Mouse (Mus musculus) granulocyte monocyte progenitor cell, adult 5-6 weeks (primary cell): ENCODE data around the gene Smim23. TPM values are rescaled to one million over a fixed set of nuclear protein-coding genes. Genes with fewer than 3 reads are reported as not detected.

Experiments
- ATAC-seq: replicated peaks from 2 replicates; pipeline ENCODE4 v1.8.0; 2016; ENCODE audit warnings: mild to moderate bottlenecking, moderate TSS enrichment, inconsistent platforms; ENCODE audit not compliant: poor library complexity, severe bottlenecking
- total RNA-seq, 2 experiments: library from RNA; stranded (forward) in 1 of 2; stranded (reverse) in 1 of 2; fragments of 200-712, 200-1000 nt in 1 of 2; fragments of >200 nt in 1 of 2; fragmentation: Nextera tagmentation in 1 of 2; gene quantifications; 2 replicates each; pipeline ENCODE4 v1.2.3; 2014 to 2017

Smim23 gene
- total RNA-seq (2014; fragmentation: Nextera tagmentation): not detected in 2 replicates
- total RNA-seq (2017): not detected in 2 replicates

DNA sequence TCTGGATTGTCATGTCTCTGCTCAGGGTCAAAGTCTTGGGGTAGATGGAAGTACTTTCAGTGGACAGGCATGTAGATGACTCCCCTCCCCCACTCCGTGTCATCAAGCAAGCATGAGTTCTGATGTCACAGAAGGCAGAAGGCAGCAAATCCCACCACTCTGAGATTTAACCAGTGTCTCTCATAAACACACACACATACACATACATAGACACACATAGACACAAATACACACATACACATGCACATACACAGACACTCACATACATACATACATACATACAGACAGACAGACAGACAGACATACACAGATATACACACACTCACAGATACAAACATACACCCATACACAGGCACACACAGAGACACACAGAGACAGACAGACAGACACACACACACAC is at the start of gene Smim23:
TSS of gene Smim23 (minus strand) at position 101 of the 400 bp plus-strand sequence.
- no peak for ATAC-seq

DNA sequence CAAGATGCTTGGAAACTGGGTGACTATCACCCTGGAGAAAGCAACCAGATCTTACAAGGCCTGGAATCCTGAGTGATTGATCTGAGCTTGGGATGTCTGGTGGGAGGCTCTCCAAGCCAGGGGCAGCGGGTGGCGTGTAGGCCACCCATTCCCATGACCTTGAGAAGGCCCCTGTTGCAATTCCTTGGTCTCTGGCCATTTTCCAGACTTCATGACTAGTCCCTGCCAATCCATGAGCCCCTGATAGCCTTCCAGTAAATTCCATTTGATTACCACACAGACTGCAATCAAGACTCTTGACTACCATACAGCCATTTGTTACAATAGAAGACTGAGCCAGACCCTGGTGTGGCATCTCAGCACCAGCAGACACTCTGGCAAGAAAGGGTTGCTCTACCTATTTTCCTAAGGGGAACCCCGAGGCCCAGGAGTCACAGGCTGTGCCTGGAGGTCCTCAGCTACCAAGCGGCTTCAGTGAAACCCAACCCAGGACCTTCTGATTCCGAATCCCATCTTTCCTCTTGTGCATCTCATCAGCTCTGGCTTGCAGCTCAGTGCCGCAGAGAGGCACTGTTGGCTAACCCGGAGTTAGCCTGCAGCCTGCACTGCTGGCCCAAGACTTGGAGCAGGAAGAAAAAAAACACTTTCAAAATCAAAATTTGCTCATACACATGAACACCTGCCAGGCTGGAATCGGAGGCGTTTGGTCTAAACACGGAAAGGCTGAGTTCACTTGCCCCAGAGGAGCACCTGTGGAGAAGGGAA is 44.4 kb upstream of the Smim23 start:
- ATAC-seq: no peak

DNA sequence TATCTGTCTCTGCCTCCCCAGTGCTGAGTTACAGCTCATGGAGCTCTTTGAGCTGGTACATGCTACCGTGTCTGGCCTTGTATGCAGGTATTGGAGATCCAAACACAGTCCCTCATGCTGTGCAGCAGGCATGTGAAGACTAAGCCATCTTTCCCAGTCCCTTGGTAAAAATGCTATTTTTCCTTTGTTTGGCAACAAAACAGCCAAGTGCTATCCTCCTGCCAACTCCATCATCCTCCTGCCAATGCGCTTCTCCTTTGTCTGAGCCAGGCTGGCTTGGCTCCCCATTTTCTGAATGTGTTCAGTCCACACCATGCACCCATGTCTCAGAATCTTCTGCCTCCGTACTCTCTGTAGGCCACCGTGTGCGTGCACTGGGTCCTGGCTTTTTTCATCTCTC is 40.2 kb upstream of the Smim23 start:
- ATAC-seq: no peak

- ATAC-seq: no peak
These were observed 33.0 kb upstream of the Smim23 start for GRCm38 (mm10) chr11:32857418-32857879.

GRCm38 (mm10) chr11:32846682-32847222 is 22.3 kb upstream of the Smim23 start:
- ATAC-seq: no peak

- no peak for ATAC-seq
These were observed 16.8 kb upstream of the Smim23 start for GRCm38 (mm10) chr11:32841169-32841568.

DNA sequence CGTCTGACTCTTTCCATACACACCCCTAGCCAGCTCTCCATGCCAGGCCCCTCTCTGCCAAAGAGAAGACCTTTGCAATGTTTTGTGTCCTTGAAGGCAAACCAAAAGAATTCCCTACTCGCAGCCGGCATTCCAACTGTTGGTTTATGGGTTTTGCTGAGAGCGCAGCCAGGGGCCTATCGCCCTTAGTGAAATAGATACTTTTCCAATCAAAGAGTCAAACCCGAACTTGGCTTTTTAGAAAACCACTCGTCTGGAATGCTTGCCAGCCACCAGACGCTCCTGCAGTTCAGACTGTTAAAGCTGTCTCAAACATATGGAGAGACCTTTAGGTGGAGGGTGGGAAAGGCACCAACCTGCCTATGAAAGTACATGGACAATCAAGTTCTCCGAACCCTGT is 15.9 kb upstream of the Smim23 start:
- ATAC-seq: no peak

DNA sequence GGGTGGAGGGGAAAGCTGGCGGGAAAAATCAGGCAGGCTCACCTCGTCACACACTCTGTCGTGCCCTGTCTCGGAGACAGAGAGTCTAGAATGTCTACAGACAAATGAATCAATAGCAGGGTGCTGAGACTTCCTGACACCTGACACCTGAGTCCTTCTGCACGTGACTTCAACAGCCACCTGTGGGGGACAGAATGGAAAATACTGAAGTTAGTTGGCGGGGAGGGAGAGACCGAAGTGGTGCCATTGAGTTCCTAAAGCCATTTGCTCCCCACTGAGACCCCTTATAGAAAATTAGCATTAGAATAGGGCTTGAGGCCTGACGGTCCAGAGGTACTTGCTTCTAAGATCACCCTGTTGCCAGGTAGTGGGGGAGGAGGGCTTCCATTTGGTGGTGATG is 10.6 kb upstream of the Smim23 start:
- no peak for ATAC-seq

GRCm38 (mm10) chr11:32834367-32834918 is 10.0 kb upstream of the Smim23 start:
- no peak for ATAC-seq

DNA sequence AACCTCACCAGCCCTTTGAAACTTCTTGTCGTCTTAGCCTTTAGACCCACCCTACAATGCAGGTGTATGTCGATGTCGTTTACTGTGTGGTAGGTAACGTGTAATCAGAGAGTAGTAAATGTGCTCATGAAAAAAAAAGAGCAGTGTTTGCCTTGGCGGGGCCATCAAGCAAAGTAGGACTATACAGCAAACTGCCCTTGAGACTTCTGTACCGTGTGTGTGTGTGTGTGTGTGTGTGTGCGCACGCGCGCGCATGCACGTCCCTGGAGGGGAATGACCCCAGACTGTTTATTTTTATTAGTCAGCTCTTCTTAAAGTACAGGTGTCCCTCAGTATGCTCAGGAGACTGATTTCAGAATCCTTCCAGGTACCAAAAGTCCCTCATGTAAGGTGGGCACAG is 6.8 kb downstream of the Smim23 start:
- no peak for ATAC-seq

GRCm38 (mm10) chr11:32814286-32814685 is 10.1 kb downstream of the Smim23 start:
- ATAC-seq: no peak

GRCm38 (mm10) chr11:32809091-32809490 is 15.3 kb downstream of the Smim23 start:
- no peak for ATAC-seq

DNA sequence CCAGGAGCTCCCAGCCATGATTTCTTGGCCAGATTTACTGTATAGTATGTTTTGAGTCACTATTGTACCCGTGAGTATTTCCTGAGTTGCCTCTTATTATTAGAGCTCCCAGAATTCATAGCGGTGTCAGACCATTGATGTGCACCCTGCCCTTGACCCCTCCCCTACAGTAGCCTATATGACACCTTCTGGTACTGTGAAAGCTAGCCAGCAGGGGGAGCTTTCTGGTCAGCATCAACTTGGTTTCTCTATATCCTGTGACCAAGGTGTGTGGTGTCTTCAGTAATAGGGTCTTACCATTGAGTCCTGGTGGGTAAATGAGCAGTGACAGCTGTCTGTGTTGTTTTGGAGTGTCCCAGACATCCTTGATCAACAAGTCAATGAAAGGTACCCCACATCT is 18.4 kb downstream of the Smim23 start:
- ATAC-seq: peak; percentile 53

- ATAC-seq: no peak
These were observed 20.7 kb downstream of the Smim23 start for GRCm38 (mm10) chr11:32803658-32804057.

DNA sequence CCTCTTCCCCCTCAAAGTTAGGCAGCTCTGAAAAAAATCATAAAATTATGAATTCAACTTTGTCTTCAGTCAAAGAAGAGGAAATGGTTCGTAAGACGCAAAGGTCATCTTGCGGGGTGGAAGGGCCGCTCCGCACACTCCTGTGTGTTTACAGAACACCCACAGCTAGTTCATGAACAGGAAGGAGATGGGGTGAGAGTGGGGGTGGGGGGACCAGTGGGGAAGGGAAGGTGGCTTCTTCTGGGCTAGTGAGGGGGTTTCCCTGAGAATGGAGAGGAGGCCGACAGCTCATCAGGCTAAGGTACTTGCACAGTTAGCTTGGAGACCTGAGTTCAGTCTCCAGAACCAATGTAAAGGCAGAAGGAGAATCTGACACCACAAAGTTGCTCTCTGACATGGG is 22.7 kb downstream of the Smim23 start:
- no peak for ATAC-seq

DNA sequence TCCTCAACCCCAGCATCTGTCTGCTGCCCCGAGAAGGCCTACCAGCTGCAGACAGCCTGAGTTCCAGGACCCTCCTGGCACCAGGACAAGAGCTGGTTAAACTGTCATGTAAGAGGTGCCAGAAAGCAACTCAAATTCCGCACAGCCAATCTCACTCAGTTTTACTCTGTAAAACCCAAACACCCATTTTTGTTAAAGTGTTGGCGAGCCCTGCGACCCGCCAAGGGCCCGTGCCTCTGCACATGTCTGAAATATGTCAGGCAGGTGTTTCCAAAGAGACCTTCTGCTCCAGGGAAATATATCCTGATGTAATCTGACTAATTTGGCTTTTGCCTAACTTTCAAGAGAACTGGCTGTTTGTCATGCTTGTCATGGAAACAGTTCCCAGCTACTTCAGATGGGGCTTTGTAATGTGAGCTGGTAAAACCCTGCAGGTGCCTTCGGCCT is 23.5 kb downstream of the Smim23 start:
- no peak for ATAC-seq

DNA sequence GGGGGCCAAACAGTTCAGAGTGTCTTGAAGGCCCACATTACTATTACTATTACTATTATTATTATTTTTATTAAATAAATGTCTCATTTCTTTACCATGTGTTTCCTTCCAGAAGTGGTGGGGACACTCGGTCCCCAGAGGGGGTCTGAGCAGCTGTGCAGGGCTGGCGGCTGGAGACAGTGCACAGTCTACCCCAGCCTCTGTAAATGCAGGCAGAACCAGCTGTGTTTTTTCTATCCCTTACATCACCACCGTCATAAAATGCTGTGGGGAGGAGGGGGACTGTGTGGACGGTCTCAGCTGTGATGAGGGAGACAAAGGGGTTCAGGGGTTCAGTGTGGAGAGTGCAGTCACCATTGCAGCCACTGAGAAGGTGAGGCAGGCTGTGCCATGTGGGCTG is 26.0 kb downstream of the Smim23 start:
- no peak for ATAC-seq

GRCm38 (mm10) chr11:32794759-32795445 is 29.5 kb downstream of the Smim23 start:
- ATAC-seq: no peak

DNA sequence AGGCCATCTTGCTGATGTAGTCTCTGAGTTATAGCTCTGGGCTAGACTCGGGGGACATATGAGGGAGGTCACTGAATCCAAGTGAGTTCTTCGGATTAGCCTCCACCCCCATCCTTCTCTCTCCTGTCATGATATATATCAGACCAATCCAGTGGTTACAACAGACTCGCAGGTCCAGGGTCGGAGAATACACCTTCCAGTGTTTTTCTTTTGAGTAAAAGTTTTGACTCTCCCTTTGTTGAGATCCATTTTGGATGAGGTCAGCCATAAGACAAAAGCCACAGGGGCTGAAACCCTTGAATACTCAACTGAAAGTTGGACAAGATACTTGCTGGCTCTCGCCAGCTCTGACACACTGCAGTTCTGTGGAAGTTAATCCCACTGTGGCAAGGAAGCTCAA is 38.2 kb downstream of the Smim23 start:
- ATAC-seq: no peak

GRCm38 (mm10) chr11:32785591-32786147 is 38.7 kb downstream of the Smim23 start:
- no peak for ATAC-seq

GRCm38 (mm10) chr11:32782724-32783123 is 41.7 kb downstream of the Smim23 start:
- ATAC-seq: no peak
